Mouse (Mus musculus): Measurements from ENCODE around the gene Tenm2.

- TF ChIP-seq CTCF (IDR thresholded peaks at IDR 0.05) (no peak), POLR2A (IDR thresholded peaks at IDR 0.05; ENCODE audit: insufficient read depth, low read depth, low read length) (no peak), EP300 (IDR thresholded peaks at IDR 0.05; ENCODE audit: insufficient read depth, low read depth, low read length) (no peak)
Observed at GRCm38 (mm10) chr11:36395803-36396710, 839.7 kb downstream of the Tenm2 start.
